Mouse (Mus musculus) heart, adult 2 months (tissue): ENCODE measurements around the gene Psmb11. TPM values are rescaled to one million over a fixed set of nuclear protein-coding genes. Genes with fewer than 3 reads are reported as not detected.

ENCODE experiments used
- DNase-seq, 2 experiments: peaks; one replicate each; pipeline ENCODE4 v3.0.0; 2021
- H3K27ac ChIP-seq: fragments of 200-600 bp; 2 replicates; pipeline ENCODE4 v1.8.1; 2022
- H3K27me3 ChIP-seq: fragments of 200-500 bp; 2 replicates; pipeline ENCODE4 v1.6.1; 2012; ENCODE audit warnings: mild to moderate bottlenecking, low read length, inconsistent platforms, mixed read lengths; ENCODE audit not compliant: control insufficient read depth, insufficient read depth
- H3K36me3 ChIP-seq: fragments of 200-500 bp; 2 replicates; pipeline ENCODE4 v1.6.1; 2012; ENCODE audit warnings: low read length, inconsistent platforms; ENCODE audit not compliant: control insufficient read depth, insufficient read depth
- H3K4me1 ChIP-seq: fragments of 200-500 bp; 2 replicates; pipeline ENCODE4 v1.6.1; 2011; ENCODE audit warnings: low read length; ENCODE audit not compliant: control insufficient read depth, insufficient read depth
- H3K4me3 ChIP-seq: fragments of 200-600 bp; 2 replicates; pipeline ENCODE4 v1.8.1; 2022
- H3K79me2 ChIP-seq: fragments of 200-500 bp; replicated peaks from 2 replicates; pipeline ENCODE4 v1.6.1; 2012; ENCODE audit warnings: mild to moderate bottlenecking, inconsistent platforms, low read length, moderate library complexity, mixed read lengths; ENCODE audit not compliant: control insufficient read depth, insufficient read depth
- H3K9ac ChIP-seq: fragments of 200-500 bp; 2 replicates; pipeline ENCODE4 v1.6.1; 2012; ENCODE audit warnings: low read depth, mild to moderate bottlenecking, control low read depth, inconsistent platforms, low read length, mixed read lengths
- CTCF ChIP-seq: fragments of 200-600 bp; IDR thresholded peaks from 2 replicates; pipeline ENCODE4 v1.8.1; 2022; ENCODE audit warnings: antibody characterized with exemption, mild to moderate bottlenecking, moderate library complexity
- EP300 ChIP-seq: fragments of 200-500 bp; IDR thresholded peaks from 2 replicates; pipeline ENCODE4 v1.6.1; 2011; ENCODE audit warnings: low read depth, low read length, control low read depth; ENCODE audit not compliant: insufficient read depth
- POLR2A ChIP-seq: fragments of 200-500 bp; IDR thresholded peaks from 2 replicates; pipeline ENCODE4 v1.6.1; 2011; ENCODE audit warnings: mild to moderate bottlenecking, low read depth, low read length, control low read depth; ENCODE audit not compliant: insufficient read depth
- WGBS: fragments of 180-500 bp; shearing (Covaris S2); methylation state at CpG from one replicate; pipeline ENCODE4 v1.1.7; 2018; 5-methylcytosine and 5-hydroxymethylcytosine counted together
- intact Hi-C: fragments of 180-260 bp; cut with DNase I; formaldehyde crosslinking; loops from one replicate; pipeline ENCODE4 v1.15.1; 2025
- microRNA-seq, 2 experiments: library from miRNA; unstranded; fragments of <30 nt; microRNA quantifications; one replicate each; pipeline ENCODE4 v1.2.0; 2021
- polyA plus RNA-seq: library from polyadenylated mRNA; depleted of rRNA; stranded (reverse); fragments of >200 nt; gene quantifications from 2 replicates; pipeline ENCODE4 v1.2.3, GENCODE M21; 2012; rRNA removed
- total RNA-seq, 2 experiments: library from RNA; stranded (reverse); gene quantifications; 2 replicates each; pipeline ENCODE4 v1.2.3; 2021

The Psmb11 gene
- total and polyA plus RNA-seq, 3 experiments: not detected

DNA sequence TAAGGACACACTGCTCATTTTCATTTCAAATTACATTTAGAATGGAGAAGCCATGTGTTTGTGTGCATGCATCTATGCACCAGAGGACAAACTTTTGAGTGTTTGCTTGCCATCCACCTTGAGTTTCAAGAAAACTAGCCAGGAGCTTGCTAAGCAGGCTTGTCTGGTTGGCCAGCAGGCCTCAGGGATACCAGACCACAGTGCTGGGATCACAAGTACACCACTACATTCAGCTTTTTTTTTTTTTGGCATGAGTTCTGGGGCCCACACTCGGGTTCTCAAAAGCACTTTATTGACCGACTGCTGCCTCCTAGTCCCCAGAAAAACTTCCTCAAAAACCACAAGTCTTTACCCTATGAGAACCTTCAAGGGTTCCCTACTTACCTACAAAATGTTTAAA is 53.1 kb downstream of the Psmb11 start:
- no peak for DNase-seq
- Histone ChIP-seq H3K27ac (no peak overlapping the region), H3K4me1 (peaks cover 1% of the 10 kb centered on the region; the same call in 1 of the 2 replicates), H3K79me2 (0 out of 2 replicates have a peak, but pooled peaks cover 1% of the 10 kb centered on the region), H3K9ac (no peak overlapping the region), H3K36me3 (peaks cover 16% of the 10 kb centered on the region), H3K4me3 (no peak overlapping the region), H3K27me3 (no peaks in the 10 kb centered on the region)
- TF ChIP-seq POLR2A (no peak), CTCF (no peak), EP300 (no peak)
- 49% methylated on average over 2 of the region's 2 CpGs for WGBS
- intact Hi-C loops: no loop called here

DNA sequence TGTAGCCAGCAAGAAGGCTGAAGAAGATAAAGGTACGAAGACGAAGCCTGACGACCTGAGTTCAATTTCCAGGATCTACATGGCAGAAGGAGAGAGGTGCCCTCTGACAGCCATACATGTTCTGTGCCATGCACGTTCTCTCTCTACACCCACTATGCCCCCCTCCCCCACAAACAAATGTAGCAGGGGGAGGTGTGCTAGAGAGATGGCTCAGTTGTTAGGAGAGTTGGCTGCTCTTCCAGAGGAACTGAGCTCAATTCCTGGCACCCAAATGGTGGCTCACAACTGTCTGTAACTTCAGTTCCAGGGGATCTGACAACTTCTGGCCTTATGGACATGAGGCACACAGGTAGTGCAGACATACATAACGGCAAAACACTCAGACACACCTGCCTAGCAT is 55.1 kb downstream of the Psmb11 start:
- no peak for DNase-seq
- no peak overlapping the region for H3K4me3 ChIP-seq
- no peak overlapping the region for H3K9ac ChIP-seq
- H3K27me3 ChIP-seq: no peaks in the 10 kb centered on the region
- H3K27ac ChIP-seq: no peak overlapping the region
- peaks cover 16% of the 10 kb centered on the region for H3K36me3 ChIP-seq
- intact Hi-C loops: no loop called here
- WGBS: 71% methylated on average over 5 of the region's 5 CpGs
- peaks cover 1% of the 10 kb centered on the region; the same call in 1 of the 2 replicates for H3K4me1 ChIP-seq
- TF ChIP-seq EP300: no peak
- no peak for TF ChIP-seq POLR2A
- no peak for TF ChIP-seq CTCF
- 0 out of 2 replicates have a peak, but pooled peaks cover 1% of the 10 kb centered on the region for H3K79me2 ChIP-seq

DNA sequence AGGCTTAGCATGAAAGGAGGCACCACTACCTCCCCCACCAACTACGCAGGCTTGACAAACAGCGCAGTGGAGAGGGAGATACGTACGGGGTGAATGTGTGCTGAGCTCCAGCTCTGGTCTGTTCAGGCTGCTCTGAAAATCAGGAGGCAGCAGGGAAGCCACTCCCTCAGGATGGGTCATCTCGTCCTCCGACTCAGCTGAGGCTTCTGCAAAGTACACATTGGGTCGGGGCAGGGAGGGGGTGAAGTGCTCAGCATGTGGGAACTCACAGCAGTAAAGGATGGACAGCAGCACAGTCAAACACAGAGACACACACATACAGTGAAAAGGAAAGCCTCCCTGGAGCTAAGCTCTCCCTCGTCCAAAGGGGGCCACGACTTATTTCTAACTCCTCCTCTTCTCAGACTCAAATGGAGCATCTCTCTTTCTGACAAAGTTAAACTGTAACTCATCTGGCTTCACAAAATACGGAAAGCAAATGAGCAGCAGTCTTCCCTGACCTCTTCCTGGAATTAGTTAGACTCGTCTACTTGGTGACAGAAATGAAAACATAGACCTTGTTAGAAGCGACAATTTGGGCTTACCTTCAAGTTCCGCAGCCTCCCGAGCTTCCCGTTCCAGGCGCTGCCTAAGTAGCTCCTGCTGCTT is 57.5 kb downstream of the Psmb11 start:
- H3K4me1 ChIP-seq: peaks cover 3% of the 10 kb centered on the region
- H3K27ac ChIP-seq: no peak overlapping the region
- H3K4me3 ChIP-seq: no peak overlapping the region
- no peak for TF ChIP-seq EP300
- TF ChIP-seq POLR2A: no peak
- no peak for TF ChIP-seq CTCF
- H3K79me2 ChIP-seq: peaks cover 8% of the 10 kb centered on the region
- WGBS: 85% methylated on average over 16 of the region's 16 CpGs
- peaks cover 27% of the 10 kb centered on the region for H3K36me3 ChIP-seq
- no peaks in the 10 kb centered on the region for H3K27me3 ChIP-seq
- no peak for DNase-seq
- no peak overlapping the region for H3K9ac ChIP-seq
- intact Hi-C loops: no loop called here

Small RNA genes within 50 kb of the gene (microRNA-seq; reads per million reads assigned to microRNA genes)
- gene Mir686 (0 reads per million in 2 experiments), gene Mir6948 (0 reads per million in 2 experiments)

Other genes with a start within 250 kb of the Psmb11 start
- 1 to 10 TPM; 4.6 to 5.1 TPM for gene Slc7a7, start 203.7 kb upstream of the Psmb11 start, total RNA-seq
- gene Slc7a7, start 203.7 kb upstream of the Psmb11 start, polyA plus RNA-seq: 22.0 and 27.0 TPM in 2 replicates
- 100 to 1,000 TPM; 115 to 129 TPM for gene Mrpl52, start 194.5 kb upstream of the Psmb11 start, total RNA-seq
- gene Mrpl52, start 194.5 kb upstream of the Psmb11 start, polyA plus RNA-seq: 76.7 and 168 TPM in 2 replicates
- 10 to 100 TPM; 11.2 to 16.5 TPM for gene Mmp14, start 189.8 kb upstream of the Psmb11 start, total RNA-seq
- gene Mmp14, start 189.8 kb upstream of the Psmb11 start, polyA plus RNA-seq: 23.5 and 26.5 TPM in 2 replicates
- gene Lrp10, start 157.3 kb upstream of the Psmb11 start, total RNA-seq: 10 to 100 TPM; 47.6 to 60.6 TPM
- gene Lrp10, start 157.3 kb upstream of the Psmb11 start, polyA plus RNA-seq: 61.3 and 72.4 TPM in 2 replicates
- gene Rem2, start 145.3 kb upstream of the Psmb11 start, total RNA-seq: not detected
- not detected in 2 replicates for gene Rem2, start 145.3 kb upstream of the Psmb11 start, polyA plus RNA-seq
- gene Prmt5, start 103.9 kb upstream of the Psmb11 start, total RNA-seq: 10 to 100 TPM; 27.4 to 29.7 TPM
- 26.8 and 35.8 TPM in 2 replicates for gene Prmt5, start 103.9 kb upstream of the Psmb11 start, polyA plus RNA-seq
- 1 to 10 TPM; 3.5 to 3.8 TPM for gene Haus4, start 66.8 kb upstream of the Psmb11 start, total RNA-seq
- gene Haus4, start 66.8 kb upstream of the Psmb11 start, polyA plus RNA-seq: 3.2 and 4.1 TPM in 2 replicates
- gene Ajuba, start 43.9 kb upstream of the Psmb11 start, total RNA-seq: 1 to 10 TPM; 4.6 to 4.8 TPM
- 7.8 and 13.4 TPM in 2 replicates for gene Ajuba, start 43.9 kb upstream of the Psmb11 start, polyA plus RNA-seq
- gene 4931414P19Rik, start 15.4 kb upstream of the Psmb11 start, total RNA-seq: 1 to 10 TPM; 5.9 to 6.4 TPM
- gene 4931414P19Rik, start 15.4 kb upstream of the Psmb11 start, polyA plus RNA-seq: 2.4 and 4.4 TPM in 2 replicates
- 100 to 1,000 TPM; 164 to 187 TPM for gene Psmb5, start 3.4 kb upstream of the Psmb11 start, total RNA-seq
- 180 and 209 TPM in 2 replicates for gene Psmb5, start 3.4 kb upstream of the Psmb11 start, polyA plus RNA-seq
- gene Gm17606, start 19.5 kb downstream of the Psmb11 start, total RNA-seq: not detected
- not detected in 2 replicates for gene Gm17606, start 19.5 kb downstream of the Psmb11 start, polyA plus RNA-seq
- under 1 TPM; 0.18 to 0.31 TPM for gene Cdh24, start 19.9 kb downstream of the Psmb11 start, total RNA-seq
- 1.00 and 1.1 TPM in 2 replicates for gene Cdh24, start 19.9 kb downstream of the Psmb11 start, polyA plus RNA-seq
- gene 1700123O20Rik, start 64.8 kb downstream of the Psmb11 start, total RNA-seq: 10 to 100 TPM; 12.5 to 13.3 TPM
- 18.2 and 27.4 TPM in 2 replicates for gene 1700123O20Rik, start 64.8 kb downstream of the Psmb11 start, polyA plus RNA-seq
- gene Acin1, start 65.5 kb downstream of the Psmb11 start, total RNA-seq: 10 to 100 TPM; 72.3 to 84.9 TPM
- gene Acin1, start 65.5 kb downstream of the Psmb11 start, polyA plus RNA-seq: 59.9 and 78.7 TPM in 2 replicates
- not detected for gene Gm29776, start 77.4 kb downstream of the Psmb11 start, total RNA-seq
- gene Gm29776, start 77.4 kb downstream of the Psmb11 start, polyA plus RNA-seq: 0.04 and 0.09 TPM in 2 replicates
- gene Cebpe, start 90.7 kb downstream of the Psmb11 start, total RNA-seq: not detected
- 0.08 and 0.15 TPM in 2 replicates for gene Cebpe, start 90.7 kb downstream of the Psmb11 start, polyA plus RNA-seq
- 1 to 10 TPM; 2.6 to 3.3 TPM for gene Slc7a8, start 160.5 kb downstream of the Psmb11 start, total RNA-seq
- 2.7 and 3.7 TPM in 2 replicates for gene Slc7a8, start 160.5 kb downstream of the Psmb11 start, polyA plus RNA-seq
- gene Rnf212b, start 192.7 kb downstream of the Psmb11 start, total RNA-seq: not detected
- 0.21 and 0.35 TPM in 2 replicates for gene Rnf212b, start 192.7 kb downstream of the Psmb11 start, polyA plus RNA-seq
- 1 to 10 TPM; 4.1 to 7.2 TPM for gene Homez, start 249.5 kb downstream of the Psmb11 start, total RNA-seq
- gene Homez, start 249.5 kb downstream of the Psmb11 start, polyA plus RNA-seq: 2.6 and 3.1 TPM in 2 replicates